Mouse (Mus musculus) cerebellum, adult 2 months (tissue): ENCODE measurements around the gene 1810062G17Rik. TPM values are rescaled to one million over a fixed set of nuclear protein-coding genes. Genes with fewer than 3 reads are reported as not detected.
A peak's percentile ranks its signal among the peaks of the same experiment; 100 is the strongest.

Experiments
- DNase-seq, 2 experiments: peaks; one replicate each; pipeline ENCODE4 v3.0.0; 2021
- H3K27ac ChIP-seq: fragments of 200-500 bp; 2 replicates; pipeline ENCODE4 v1.5.1; 2012; ENCODE audit warnings: low read length, control low read depth, inconsistent platforms; ENCODE audit not compliant: insufficient read depth
- H3K27me3 ChIP-seq: fragments of 200-500 bp; 2 replicates; pipeline ENCODE4 v1.6.1; 2012; ENCODE audit warnings: inconsistent platforms, mild to moderate bottlenecking, low read length, moderate library complexity; ENCODE audit not compliant: control insufficient read depth, insufficient read depth
- H3K4me1 ChIP-seq: fragments of 200-500 bp; 2 replicates; pipeline ENCODE4 v1.6.1; 2011; ENCODE audit warnings: low read length; ENCODE audit not compliant: control insufficient read depth, insufficient read depth
- H3K4me3 ChIP-seq: fragments of 200-500 bp; replicated peaks from 2 replicates; pipeline ENCODE3; 2011; ENCODE audit warnings: mild to moderate bottlenecking, low read depth, low read length, control low read depth; ENCODE audit not compliant: insufficient read depth
- CTCF ChIP-seq: fragments of 200-500 bp; IDR thresholded peaks from 2 replicates; pipeline ENCODE4 v1.5.1; 2011; ENCODE audit warnings: low read depth, mild to moderate bottlenecking, control low read depth, low read length, moderate library complexity, borderline replicate concordance; ENCODE audit not compliant: insufficient read depth
- POLR2A ChIP-seq: fragments of 200-500 bp; IDR thresholded peaks from 2 replicates; pipeline ENCODE4 v1.6.1; 2011; ENCODE audit warnings: low read length, control low read depth, borderline replicate concordance; ENCODE audit not compliant: insufficient read depth
- WGBS: fragments of 180-500 bp; shearing (Covaris S2); methylation state at CpG from one replicate; pipeline ENCODE4 v1.1.7; 2018; 5-methylcytosine and 5-hydroxymethylcytosine counted together
- polyA plus RNA-seq: library from polyadenylated mRNA; depleted of rRNA; stranded (reverse); fragments of >200 nt; gene quantifications from 2 replicates; pipeline ENCODE4 v1.2.3, GENCODE M21; 2012

The 1810062G17Rik gene
- polyA plus RNA-seq, 1 experiment, result 0.28 TPM

GRCm38 (mm10) chr3:36467632-36468031 lies 8.1 kb upstream of the 1810062G17Rik start:
- Histone ChIP-seq H3K4me3 (no peak overlapping the region), H3K27ac (no peak overlapping the region), H3K27me3 (no peaks in the 10 kb centered on the region), H3K4me1 (no peaks in the 10 kb centered on the region)
- TF ChIP-seq POLR2A, result no peak
- DNase-seq, result no peak
- 91% methylated on average over 7 of the region's 7 CpGs for WGBS

GRCm38 (mm10) chr3:36468871-36469270 lies 6.9 kb upstream of the 1810062G17Rik start:
- no peaks in the 10 kb centered on the region for H3K27me3 ChIP-seq
- TF ChIP-seq POLR2A (no peak), CTCF (no peak)

GRCm38 (mm10) chr3:36471856-36472255 lies 3.9 kb upstream of the 1810062G17Rik start:
- Histone ChIP-seq H3K27me3 (no peaks in the 10 kb centered on the region), H3K27ac (no peak overlapping the region), H3K4me1 (no peaks in the 10 kb centered on the region), H3K4me3 (no peak overlapping the region)
- no peak for DNase-seq
- TF ChIP-seq POLR2A (no peak), CTCF (no peak)
- WGBS, result 66% methylated on average over 4 of the region's 4 CpGs

More at GRCm38 (mm10) chr3:36468871-36469270, 6.9 kb upstream of the 1810062G17Rik start:
- Histone ChIP-seq H3K4me1 (no peaks in the 10 kb centered on the region), H3K27ac (no peak overlapping the region), H3K4me3 (no peak overlapping the region)
- no peak for DNase-seq
- WGBS, result 70% methylated on average over 2 of the region's 2 CpGs

GRCm38 (mm10) chr3:36473222-36473621 lies 2.5 kb upstream of the 1810062G17Rik start:
- Histone ChIP-seq H3K27ac (no peak overlapping the region), H3K27me3 (no peaks in the 10 kb centered on the region), H3K4me3 (no peak overlapping the region), H3K4me1 (no peaks in the 10 kb centered on the region)
- no peak for DNase-seq
- 97% methylated on average over 5 of the region's 5 CpGs for WGBS
- TF ChIP-seq POLR2A, result no peak
- no peak for TF ChIP-seq CTCF

- H3K4me1 ChIP-seq, result no peaks in the 10 kb centered on the region
- DNase-seq, result no peak
- TF ChIP-seq POLR2A (no peak), CTCF (no peak)
- H3K27me3 ChIP-seq, result no peaks in the 10 kb centered on the region
- 89% methylated on average over 5 of the region's 5 CpGs for WGBS
- H3K27ac ChIP-seq, result no peak overlapping the region
- H3K4me3 ChIP-seq, result no peak overlapping the region
Measured at GRCm38 (mm10) chr3:36474421-36474820, 1.3 kb upstream of the 1810062G17Rik start.

- peak in 1 of 2 experiments; percentile 46 for DNase-seq
- no peak for TF ChIP-seq POLR2A
- no peaks in the 10 kb centered on the region for H3K27me3 ChIP-seq
- H3K4me3 ChIP-seq, result peak overlapping the region; percentile 78
- H3K4me1 ChIP-seq, result no peaks in the 10 kb centered on the region
- WGBS, result 2% methylated on average over 24 of the region's 24 CpGs
- H3K27ac ChIP-seq, result peak overlapping the region; percentile 24; the same call in 1 of the 2 replicates
Measured at GRCm38 (mm10) chr3:36474938-36475483, 726 bp upstream of the 1810062G17Rik start.

- H3K27ac ChIP-seq, result no peak overlapping the region
- no peak for TF ChIP-seq POLR2A
- WGBS, result 53% methylated on average over 20 of the region's 20 CpGs
Measured at GRCm38 (mm10) chr3:36476261-36477155, 771 bp downstream of the 1810062G17Rik start.

GRCm38 (mm10) chr3:36478776-36479175 lies 3.0 kb downstream of the 1810062G17Rik start:
- no peak overlapping the region for H3K4me3 ChIP-seq
- no peak for DNase-seq
- H3K27me3 ChIP-seq, result no peaks in the 10 kb centered on the region
- WGBS, result 83% methylated on average over 8 of the region's 8 CpGs
- H3K27ac ChIP-seq, result no peak overlapping the region
- no peak for TF ChIP-seq CTCF
- TF ChIP-seq POLR2A, result no peak
- 0 out of 2 replicates have a peak, but pooled peaks cover 3% of the 10 kb centered on the region for H3K4me1 ChIP-seq

More at GRCm38 (mm10) chr3:36476261-36477155, 771 bp downstream of the 1810062G17Rik start:
- Histone ChIP-seq H3K4me3 (peak overlapping the region; percentile 78), H3K27me3 (no peaks in the 10 kb centered on the region), H3K4me1 (no peaks in the 10 kb centered on the region)
- peak; percentile 15 to 24 for DNase-seq
